Mouse (Mus musculus) regulatory T cell (primary cell): ENCODE results near the gene Rpl3.

Experiments
- in situ Hi-C: fragments of 300-600 bp; cut with MboI, MseI; formaldehyde crosslinking; loops from one replicate; pipeline ENCODE4 v1.15.1; 2025; ENCODE audit warnings: high pct_unique_total_duplicates

Rpl3 gene

DNA sequence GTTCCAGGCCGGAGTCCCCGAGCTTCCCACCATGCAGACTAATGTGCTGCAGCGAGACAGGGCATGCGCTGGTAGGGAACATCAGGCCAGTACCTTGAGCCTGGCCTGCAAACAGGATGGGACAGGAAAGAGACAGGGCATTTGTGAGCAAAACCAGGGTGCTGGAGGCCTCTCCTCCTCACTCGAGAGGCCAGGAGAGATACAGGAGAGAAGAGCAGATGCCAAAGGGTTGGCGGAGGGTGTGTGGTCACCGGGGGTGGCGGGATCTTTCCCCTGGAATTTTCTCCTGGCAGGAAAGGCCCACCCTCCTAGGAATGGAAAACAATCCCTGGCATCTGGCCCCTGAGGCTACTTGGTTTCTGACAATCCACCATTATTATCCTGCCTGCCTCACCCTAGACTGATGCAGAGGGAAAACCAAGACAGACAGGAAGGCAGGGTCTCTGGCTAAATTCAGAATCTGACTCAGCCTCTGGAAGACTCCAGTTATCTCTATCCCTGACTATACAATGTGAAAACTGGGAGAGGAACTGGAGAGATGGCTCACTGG, 21.5 kb downstream of the Rpl3 start:
- in situ Hi-C loops, result loop anchor here (25.0 kb wide), 1 partner anchor 1483 kb away; the partner anchor contains the start of gene Cyth4

DNA sequence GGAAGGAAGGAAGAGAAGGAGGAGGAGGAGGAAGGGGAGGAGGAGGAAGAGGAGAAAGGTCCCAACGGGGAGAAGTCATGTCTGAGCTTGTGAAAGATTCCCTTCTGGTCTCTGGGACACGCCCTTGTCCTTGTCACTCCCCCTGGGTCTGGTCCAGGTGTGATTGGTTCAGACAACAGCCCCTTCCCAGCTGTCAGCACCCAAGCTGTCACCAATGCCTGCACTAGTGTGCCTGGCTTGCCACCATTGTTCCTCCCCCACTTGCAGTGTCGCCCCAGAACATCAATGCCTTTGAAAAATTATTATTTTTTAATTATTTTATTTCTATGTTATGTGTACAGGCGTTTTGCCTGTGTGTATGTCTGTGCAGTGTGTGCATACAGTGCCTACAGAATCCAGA, 22.5 kb downstream of the Rpl3 start:
- in situ Hi-C loops, result loop anchor here (5.0 to 25.0 kb wide), 2 partner anchors 127 to 1482 kb away; partner anchors contain the start of gene Cyth4

DNA sequence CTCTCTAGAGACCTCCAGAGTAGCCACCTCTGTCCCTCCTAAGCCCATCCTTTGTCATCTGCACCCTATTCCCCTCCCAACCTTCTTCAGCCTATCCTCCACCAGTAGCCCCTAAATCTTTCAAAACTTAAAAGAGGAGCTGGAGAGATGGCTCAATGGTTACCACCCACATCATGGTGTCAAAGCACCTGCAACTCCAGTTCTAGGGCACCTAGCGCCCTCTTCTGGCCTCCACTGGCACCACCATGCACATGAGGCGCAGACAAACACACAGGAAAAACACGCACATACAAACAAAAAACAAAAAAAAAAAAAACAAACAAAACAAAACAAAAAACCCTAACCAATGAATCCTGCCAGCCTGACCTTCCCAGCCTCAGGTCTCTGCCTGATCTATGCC, 25.1 kb downstream of the Rpl3 start:
- in situ Hi-C loops, result loop anchor here (5.0 to 25.0 kb wide), 2 partner anchors 124 to 1479 kb away; partner anchors contain the start of gene Cyth4

DNA sequence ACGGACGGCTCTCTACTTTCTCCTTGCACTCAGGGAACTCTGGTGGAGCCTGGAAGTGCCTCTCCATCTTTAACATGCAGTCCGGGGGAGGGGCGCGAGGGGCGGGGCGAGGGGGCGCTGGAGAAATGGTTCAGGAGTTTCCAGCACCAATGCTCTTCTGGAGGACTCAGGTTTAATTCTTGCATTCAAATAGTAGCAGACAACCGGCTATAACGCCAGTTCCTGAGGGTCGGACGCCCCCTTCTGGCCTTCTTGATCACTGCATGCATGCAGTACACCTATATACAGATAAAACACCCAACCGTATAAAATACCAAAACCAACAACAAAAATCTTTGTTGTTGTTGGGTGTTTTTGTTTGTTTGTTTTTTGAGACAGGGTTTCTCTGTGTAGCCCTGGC, 26.3 kb downstream of the Rpl3 start:
- in situ Hi-C loops, result loop anchor here (5.0 to 25.0 kb wide), 2 partner anchors 123 to 1478 kb away; partner anchors contain the start of gene Cyth4

DNA sequence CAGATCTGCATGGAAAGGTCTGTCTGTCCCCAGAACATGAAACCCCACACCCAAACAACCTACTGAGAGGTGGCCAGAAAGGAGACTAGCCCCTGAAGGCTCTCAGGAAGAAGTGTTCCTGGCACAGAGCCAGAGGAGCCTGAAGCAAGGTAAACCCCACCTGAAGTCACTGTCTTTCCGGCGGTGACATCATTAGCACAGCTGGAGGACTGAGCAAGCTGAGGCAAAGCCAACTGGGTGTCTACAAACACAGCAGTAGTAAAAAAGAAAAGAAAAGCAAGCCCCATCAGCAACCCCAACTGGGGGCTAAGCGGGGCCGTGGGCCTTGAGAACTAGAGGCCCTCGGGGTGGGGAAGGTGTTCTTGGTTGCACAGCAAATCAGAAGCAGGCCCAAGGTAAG, 26.7 kb downstream of the Rpl3 start:
- in situ Hi-C loops, result loop anchor here (5.0 to 25.0 kb wide), 3 partner anchors 43 to 1478 kb away; partner anchors contain the start of gene Cyth4

DNA sequence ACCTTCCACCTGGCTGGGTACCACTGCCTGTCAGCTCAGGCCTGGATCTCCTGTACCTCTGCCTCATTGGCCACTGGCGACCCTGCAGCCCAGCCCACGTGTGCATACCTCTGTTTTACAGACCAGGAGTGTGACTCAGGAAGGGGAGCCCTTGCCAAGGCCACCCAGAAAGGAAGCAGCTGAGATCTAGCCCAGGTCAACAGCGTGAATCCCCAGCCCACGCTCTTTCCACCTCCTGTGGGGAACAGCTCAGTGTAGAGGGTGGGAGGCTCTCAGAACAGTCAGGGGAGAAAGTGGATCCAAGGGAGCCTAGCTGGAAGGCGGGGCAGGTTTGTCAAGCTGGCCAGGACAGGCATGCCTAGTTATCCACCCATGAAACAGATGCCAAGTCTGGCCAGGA, 28.8 kb downstream of the Rpl3 start:
- in situ Hi-C loops, result loop anchor here (5.0 to 25.0 kb wide), 2 partner anchors 41 to 1476 kb away; partner anchors contain the start of gene Cyth4

DNA sequence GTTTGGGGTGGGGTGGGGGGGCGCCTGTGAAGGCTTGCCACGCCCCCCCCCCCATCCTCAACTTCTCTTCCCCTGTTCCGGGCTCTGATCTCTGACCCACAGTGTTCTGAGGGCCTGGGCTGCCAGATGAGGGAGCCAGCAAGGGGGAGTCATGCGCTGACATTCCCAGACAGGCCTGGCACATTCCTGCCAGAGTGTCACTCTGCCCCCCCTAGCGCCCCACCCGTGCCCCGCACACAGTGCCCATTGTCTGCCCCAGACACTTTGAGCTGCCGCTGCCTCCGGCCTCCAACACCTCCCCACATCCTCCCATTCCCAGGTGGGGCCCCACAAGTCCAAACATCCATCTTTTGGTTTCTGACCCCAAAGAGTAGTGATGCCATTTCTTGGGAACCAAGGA, 29.3 kb downstream of the Rpl3 start:
- in situ Hi-C loops, result loop anchor here (5.0 to 25.0 kb wide), 2 partner anchors 40 to 1475 kb away; partner anchors contain the start of gene Cyth4

DNA sequence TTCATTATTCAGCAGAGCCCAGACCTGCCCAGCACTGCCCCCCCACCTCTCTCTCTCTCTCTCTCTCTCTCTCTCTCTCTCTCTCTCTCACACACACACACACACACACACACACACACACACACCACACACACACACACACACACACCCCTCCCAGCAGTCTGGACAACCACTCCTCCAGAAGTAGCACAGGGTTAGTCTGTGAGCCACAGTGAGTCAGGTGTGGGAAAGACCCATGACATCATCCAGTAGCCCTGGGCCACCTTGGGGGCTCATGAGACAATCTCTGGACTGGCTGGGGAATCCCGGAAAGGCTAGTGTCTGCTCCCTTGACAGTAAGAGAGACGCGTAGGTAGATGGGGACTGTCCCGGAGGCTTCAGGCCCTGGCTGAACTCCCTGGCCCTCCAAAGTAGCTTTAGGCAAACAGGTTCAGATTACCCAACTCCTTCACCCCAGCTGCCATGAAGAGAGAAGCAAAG, 30.6 kb downstream of the Rpl3 start:
- in situ Hi-C loops, result loop anchor here (5.0 to 25.0 kb wide), 2 partner anchors 39 to 1474 kb away; partner anchors contain the start of gene Cyth4

DNA sequence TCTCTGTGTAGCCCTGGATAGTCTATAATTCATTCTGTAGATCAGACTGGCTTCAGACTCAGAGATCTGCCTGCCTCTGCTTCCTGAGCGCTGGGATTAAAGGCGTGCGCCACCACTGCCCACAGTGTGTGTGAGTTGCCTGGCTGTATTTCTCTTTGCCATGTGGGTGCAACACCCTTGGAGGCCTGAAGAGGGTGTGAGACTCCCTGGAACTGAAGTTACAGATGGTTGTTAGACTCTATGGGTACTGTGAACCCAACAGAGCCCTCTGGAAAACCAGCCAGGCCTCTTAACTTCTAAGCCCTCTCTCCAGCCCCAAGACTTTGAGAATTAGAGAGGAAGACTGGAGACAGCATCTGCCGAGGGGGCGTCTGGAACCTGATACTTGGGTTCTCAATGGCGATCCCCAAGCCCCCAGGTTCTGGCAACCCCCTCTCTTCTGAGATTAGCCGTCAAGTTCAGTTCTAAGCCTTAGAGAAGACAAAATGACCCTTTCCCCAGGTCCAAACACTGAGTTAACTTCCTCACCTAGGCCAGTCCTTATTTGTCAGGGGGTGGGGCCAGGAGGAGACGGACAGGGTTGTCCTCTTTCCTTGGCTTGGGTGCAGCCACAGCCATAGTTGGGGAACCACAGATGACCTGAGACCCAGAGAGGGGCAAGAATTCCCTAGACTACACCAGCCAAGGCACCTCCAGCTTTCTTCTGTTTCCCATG, 31.2 kb downstream of the Rpl3 start:
- in situ Hi-C loops, result loop anchor here (5.0 to 25.0 kb wide), 2 partner anchors 38 to 1473 kb away; partner anchors contain the start of gene Cyth4

DNA sequence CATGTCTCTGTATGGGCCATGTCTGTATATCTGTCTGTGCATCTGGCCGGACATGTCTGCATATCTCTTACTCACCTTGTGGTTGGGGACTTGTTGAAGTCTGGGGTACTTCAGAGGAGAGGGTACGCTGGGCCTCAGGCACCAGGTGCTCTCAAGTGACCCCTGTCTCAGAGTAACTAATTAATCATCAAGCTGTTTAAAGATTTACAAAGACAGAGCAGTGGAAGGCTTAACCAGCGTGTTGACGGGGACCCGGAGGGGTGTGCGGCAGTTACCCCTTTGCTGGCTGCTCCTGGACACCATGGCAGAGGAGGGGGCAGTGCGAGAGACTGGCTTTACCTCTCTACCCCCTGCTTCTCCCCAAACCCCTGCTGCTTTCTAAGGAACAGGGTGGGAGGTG, 32.1 kb downstream of the Rpl3 start:
- in situ Hi-C loops, result loop anchor here (5.0 to 25.0 kb wide), 2 partner anchors 37 to 1472 kb away; partner anchors contain the start of gene Cyth4

DNA sequence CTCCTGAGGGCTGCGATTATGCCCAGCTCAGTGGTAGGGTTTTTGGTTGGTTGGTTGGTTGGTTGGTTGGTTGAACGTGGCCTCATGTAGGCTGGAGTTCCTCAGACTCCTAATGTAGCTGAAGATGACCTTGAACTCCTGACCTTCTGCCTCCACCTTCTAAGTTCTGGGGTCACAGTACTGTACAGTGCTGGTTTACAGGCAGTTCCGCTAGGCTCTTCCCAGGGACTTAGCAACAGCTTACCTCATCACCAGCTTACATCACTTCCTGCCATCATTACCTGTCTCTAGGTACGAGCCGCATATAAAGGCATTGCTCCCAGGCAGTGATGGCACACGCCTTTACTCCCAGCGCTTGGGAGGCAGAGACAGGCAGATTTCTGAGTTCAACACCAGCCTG, 33.5 kb downstream of the Rpl3 start:
- in situ Hi-C loops, result loop anchor here (25.0 kb wide), 1 partner anchor 1471 kb away; the partner anchor contains the start of gene Cyth4

DNA sequence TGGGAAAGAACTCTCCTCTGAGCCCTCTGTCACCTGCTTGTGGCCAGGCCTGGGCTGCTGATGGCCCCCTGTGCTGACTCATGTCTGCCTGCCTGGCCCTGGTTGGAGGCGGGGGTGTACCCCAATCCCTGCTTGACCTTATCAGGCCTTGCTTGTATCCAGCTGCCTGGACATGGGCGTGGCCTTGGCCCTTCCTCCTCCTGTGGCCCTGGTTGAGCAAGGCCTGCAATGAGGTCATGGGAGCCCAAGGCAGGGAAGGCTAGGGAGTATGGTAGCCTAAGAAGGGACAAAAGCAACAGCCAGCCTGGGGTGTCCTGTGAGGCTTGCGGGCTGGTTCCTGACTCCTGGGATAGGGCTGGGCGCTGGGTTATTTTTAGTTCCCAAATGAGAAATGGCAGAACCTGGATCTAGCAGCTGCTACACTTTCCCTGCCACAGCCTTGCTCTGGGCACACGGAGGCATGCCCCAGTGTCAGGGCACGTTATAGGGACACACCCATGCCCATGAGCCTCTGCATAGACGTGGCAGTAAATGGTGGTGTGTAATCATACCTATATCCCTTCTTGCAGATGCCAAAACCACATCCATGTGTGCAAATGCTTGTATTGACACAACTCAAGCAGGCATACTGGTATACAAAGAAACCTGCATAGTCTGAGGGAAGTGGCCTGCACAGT, 37.5 kb downstream of the Rpl3 start:
- in situ Hi-C loops, result loop anchor here (25.0 kb wide), 1 partner anchor 1467 kb away; the partner anchor contains the start of gene Cyth4

DNA sequence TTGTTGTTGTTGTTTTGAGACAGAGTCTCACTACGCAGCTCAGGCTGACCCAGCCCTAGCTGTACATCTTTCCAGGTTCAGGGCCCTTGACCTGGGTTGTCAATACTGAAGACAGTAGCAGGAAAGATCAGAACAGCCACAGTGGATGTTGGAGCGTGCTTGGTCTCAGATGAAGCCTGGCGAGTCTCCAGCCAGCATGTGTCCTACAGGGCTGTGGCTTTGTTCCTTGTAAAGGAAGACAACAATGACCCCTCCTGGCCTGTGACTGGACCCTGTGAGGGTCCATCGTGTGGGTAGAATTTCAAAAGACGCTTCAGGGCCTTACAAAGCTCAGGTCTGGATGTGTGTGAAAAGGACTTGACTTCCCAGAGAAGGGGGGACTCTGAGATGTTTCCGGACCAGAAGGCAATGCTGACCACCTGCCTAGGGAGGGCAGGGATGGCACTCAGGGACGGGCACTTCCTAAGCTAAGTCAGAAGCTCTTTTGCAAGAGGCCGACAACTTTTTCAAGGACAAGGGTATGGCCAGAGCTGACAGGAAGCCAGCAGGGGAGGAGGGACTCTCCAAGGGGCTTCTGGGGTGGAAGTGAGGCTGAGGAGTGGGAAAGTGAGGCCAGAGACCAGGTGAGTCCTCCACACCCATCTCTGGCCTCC, 38.2 kb downstream of the Rpl3 start:
- in situ Hi-C loops, result loop anchor here (25.0 kb wide), 1 partner anchor 1466 kb away; the partner anchor contains the start of gene Cyth4

DNA sequence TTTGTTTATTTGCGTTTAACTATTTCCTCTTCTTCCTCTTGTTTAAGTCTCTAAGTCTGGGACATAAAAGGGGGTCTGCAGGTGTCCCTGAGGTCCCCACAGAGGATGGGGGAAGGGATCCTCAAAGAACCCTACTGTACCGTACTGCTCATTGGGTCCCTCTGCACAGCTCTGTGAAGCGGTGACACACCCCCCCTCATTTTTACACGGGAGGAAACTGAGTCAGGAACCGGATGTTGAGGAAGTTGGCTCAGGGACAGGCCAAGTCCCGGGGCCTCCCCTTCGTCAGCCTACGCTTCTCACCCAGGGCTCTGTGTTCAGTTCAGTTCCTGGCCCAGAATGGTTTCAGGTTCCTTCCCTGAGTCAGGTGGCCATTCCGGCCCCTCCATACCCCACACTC, 39.9 kb downstream of the Rpl3 start:
- in situ Hi-C loops, result loop anchor here (25.0 kb wide), 1 partner anchor 1464 kb away; the partner anchor contains the start of gene Cyth4

DNA sequence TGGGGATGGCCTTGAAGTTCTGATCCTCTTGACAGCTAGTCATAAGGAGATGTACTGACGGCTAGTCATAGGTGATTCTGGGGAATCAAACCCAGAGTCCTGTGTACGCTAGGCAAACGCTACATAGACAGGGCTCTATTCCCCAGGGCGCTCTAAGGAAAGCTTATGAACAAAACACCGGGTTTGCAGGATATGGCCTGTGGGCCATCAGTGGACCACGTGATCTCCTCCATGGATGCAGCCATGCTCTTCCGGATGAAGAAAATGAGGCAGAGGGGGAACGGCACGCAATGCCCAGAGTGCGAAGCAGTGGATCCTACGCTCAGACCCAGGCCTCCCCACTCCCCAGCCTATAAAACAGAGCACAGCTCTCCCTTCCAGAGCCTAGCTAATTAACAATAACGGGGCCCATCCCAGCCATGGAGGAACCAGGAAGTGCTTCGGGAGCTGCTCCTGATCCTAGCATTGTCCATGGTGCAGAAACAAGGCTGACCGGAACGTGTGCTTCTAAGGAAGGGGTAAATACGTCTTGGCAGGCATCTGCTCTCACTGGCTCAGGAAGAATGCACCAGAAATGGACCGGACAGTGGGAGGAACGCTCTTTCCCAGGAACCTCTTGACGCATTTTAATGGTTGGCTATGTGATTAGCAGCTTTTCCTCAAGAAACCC, 40.4 kb downstream of the Rpl3 start:
- in situ Hi-C loops, result loop anchor here (25.0 kb wide), 1 partner anchor 1464 kb away; the partner anchor contains the start of gene Cyth4

DNA sequence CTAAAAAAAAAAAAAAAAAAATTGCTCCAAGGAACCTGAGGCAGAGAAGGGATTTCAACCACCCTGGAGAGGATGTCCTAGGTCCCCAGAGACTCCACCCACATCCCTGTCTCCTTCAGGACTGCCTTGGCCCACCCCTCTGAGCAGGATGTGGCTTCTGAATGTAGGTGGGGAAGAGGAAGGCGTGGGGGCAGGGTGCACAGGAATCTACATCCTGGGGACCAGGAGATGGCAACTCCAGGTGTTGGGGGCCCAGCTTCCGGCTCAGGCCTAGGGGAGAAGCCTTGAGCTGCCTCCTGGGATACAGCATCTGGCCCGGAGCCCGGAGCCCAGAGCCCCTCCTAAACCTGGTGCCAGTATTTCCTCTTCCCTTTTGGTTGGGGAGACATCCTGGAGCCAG, 41.6 kb downstream of the Rpl3 start:
- in situ Hi-C loops, result loop anchor here (25.0 kb wide), 1 partner anchor 1463 kb away; the partner anchor contains the start of gene Cyth4

DNA sequence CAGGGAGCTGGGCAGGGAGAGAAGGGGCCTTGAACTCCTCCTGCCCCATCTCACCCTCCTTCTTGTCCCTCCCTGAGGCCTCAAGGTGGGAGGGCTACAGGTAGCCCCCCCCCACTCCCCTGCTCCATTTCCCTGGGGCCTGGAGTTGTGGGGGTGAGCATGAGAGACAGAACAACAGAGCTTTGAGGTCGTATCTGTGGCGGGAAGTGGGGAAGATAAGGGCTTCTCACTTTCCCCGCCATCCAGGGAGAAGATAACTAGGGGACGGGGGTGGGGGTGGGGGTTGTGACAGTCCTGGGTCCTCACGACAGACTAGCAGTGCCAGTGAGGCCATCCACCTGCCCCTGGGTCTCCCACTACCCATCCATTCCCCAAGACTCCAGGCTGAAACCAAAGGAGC, 43.7 kb downstream of the Rpl3 start:
- in situ Hi-C loops, result no loop called here

DNA sequence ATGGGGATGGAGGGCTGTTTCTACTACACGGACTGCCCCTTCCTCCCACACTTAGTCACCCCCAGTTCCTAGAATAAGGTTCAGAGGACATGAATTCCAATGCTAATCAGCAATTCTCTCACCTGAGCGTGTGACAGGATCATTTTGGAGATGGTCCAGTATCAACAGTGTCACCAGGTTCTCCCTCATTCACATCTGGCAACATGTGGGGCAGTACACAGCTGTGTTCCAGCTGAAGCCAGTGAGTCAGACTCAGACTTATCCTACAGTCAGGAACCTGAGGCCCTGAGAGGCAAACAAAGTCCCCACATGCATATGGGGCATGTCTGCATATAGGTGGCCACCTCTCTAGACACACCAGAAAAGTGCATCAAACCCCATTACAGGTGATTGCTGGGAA, 44.4 kb downstream of the Rpl3 start:
- in situ Hi-C loops, result no loop called here

DNA sequence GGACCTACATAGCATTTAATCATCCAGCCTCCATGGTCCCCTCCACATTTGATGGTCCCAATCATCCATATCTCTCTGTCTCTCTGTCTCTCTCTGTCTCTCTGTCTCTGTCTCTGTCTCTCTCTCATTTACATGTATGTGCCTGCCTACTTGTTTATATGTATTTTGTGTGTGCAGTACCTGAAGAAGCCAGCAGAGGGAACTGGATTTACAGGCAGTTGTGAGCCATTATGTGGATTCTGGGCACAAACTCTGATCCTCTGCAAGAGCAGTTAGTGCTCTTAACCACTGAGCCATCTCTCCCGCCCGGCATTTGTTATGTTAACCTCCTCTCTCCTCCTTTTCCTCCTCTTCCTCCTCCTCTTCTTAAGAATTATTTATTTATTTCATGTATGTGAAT, 45.9 kb downstream of the Rpl3 start:
- in situ Hi-C loops, result no loop called here

DNA sequence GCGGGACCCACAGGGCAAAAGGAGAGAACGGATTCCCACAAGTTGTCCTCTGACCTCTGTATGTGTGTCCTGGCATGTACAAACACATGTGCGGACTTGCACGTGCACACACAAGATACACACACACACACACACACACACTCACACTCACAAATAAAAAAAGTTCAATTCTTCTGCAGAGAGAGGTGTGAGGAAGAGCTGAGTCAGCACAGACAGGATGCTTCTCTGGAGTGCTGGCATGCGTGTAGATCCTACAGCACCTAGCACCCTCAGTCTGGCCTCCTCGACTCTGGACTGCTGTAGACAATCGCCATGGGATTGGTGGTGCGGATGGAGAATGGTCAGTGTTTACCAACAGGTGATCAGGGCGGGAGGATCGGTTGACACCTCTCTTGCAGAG, 47.4 kb downstream of the Rpl3 start:
- in situ Hi-C loops, result no loop called here
